Mouse (Mus musculus): ENCODE data around the gene Jup.
"Not testable (repeated sequence)": the region's sequence is repeated elsewhere in the genome, so short reads cannot be mapped to it uniquely, and the experiment has no call there.

Gene Jup

GRCm38 (mm10) chr11:100389931-100390445, 7.6 kb downstream of the Jup start:
- no peak for DNase-seq

GRCm38 (mm10) chr11:100388588-100388987, 9.0 kb downstream of the Jup start:
- DNase-seq: no peak

GRCm38 (mm10) chr11:100387589-100388375, 9.8 kb downstream of the Jup start:
- DNase-seq: no peak

- DNase-seq: no peak
Measured at GRCm38 (mm10) chr11:100387111-100387510, 10.5 kb downstream of the Jup start.

- no peak for DNase-seq
Measured at GRCm38 (mm10) chr11:100386586-100386985, 11.0 kb downstream of the Jup start.

- no peak for DNase-seq
Measured at GRCm38 (mm10) chr11:100385016-100385415, 12.5 kb downstream of the Jup start.

GRCm38 (mm10) chr11:100382682-100383081, 14.9 kb downstream of the Jup start:
- DNase-seq: no peak

GRCm38 (mm10) chr11:100379311-100379710, 18.3 kb downstream of the Jup start:
- DNase-seq: no peak

- no peak for DNase-seq
Measured at GRCm38 (mm10) chr11:100378446-100378845, 19.1 kb downstream of the Jup start.

- DNase-seq: no peak
Measured at GRCm38 (mm10) chr11:100377989-100378388, 19.6 kb downstream of the Jup start.

GRCm38 (mm10) chr11:100376746-100377389, 20.7 kb downstream of the Jup start:
- DNase-seq: no peak

- DNase-seq: no peak
Measured at GRCm38 (mm10) chr11:100376005-100376404, 21.6 kb downstream of the Jup start.

- no peak for DNase-seq
Measured at GRCm38 (mm10) chr11:100375127-100375526, 22.4 kb downstream of the Jup start.

GRCm38 (mm10) chr11:100371981-100372558, 25.5 kb downstream of the Jup start:
- no peak for DNase-seq

GRCm38 (mm10) chr11:100369822-100370221, 27.7 kb downstream of the Jup start:
- no peak for DNase-seq

- no peak for DNase-seq
Measured at GRCm38 (mm10) chr11:100369145-100369544, 28.4 kb downstream of the Jup start.

GRCm38 (mm10) chr11:100362979-100363562, 34.5 kb downstream of the Jup start:
- DNase-seq: peak; percentile 85

GRCm38 (mm10) chr11:100362209-100362978, 35.2 kb downstream of the Jup start:
- DNase-seq: peak; percentile 86

GRCm38 (mm10) chr11:100361059-100361458, 36.5 kb downstream of the Jup start:
- DNase-seq: not testable (repeated sequence)

- no peak for DNase-seq
Measured at GRCm38 (mm10) chr11:100360175-100360574, 37.4 kb downstream of the Jup start.

- no peak for DNase-seq
Measured at GRCm38 (mm10) chr11:100357408-100357807, 40.2 kb downstream of the Jup start.

- no peak for DNase-seq
Measured at GRCm38 (mm10) chr11:100356819-100357211, 40.7 kb downstream of the Jup start.
